Mouse (Mus musculus) liver, embryonic 16.5 days (tissue): ENCODE results near the gene Gba. TPM values are rescaled to one million over a fixed set of nuclear protein-coding genes. Genes with fewer than 3 reads are reported as not detected.
A peak's percentile ranks its signal among the peaks of the same experiment; 100 is the strongest.

Source experiments
- ATAC-seq: fragments of 200-750 bp; cut with Nextera tagmentation; 2 replicates; pipeline ENCODE4 v1.8.0; 2017; ENCODE audit warnings: low read depth, mild to moderate bottlenecking, moderate number of reproducible peaks, moderate library complexity
- H3K27ac ChIP-seq: fragments of 300-500 bp; sonication (generic); 2 replicates; pipeline ENCODE4 v1.5.1; 2014; ENCODE audit warnings: mild to moderate bottlenecking, low read length
- H3K27me3 ChIP-seq: fragments of 300-500 bp; sonication (generic); 2 replicates; pipeline ENCODE4 v1.6.1; 2014; ENCODE audit warnings: low read depth, low read length, mixed read lengths; ENCODE audit not compliant: control insufficient read depth, insufficient read depth
- H3K36me3 ChIP-seq: fragments of 300-500 bp; sonication (generic); 2 replicates; pipeline ENCODE4 v1.6.1; 2014; ENCODE audit warnings: mild to moderate bottlenecking; ENCODE audit not compliant: control insufficient read depth, insufficient read depth
- H3K4me1 ChIP-seq: fragments of 300-500 bp; sonication (generic); 2 replicates; pipeline ENCODE4 v1.6.1; 2014; ENCODE audit warnings: low read depth, low read length, mixed read lengths; ENCODE audit not compliant: control insufficient read depth
- H3K4me2 ChIP-seq: fragments of 300-500 bp; sonication (generic); 2 replicates; pipeline ENCODE4 v1.6.1; 2014; ENCODE audit warnings: low read depth, low read length, mixed read lengths
- H3K4me3 ChIP-seq: fragments of 300-500 bp; sonication (generic); 2 replicates; pipeline ENCODE4 v1.5.1; 2014; ENCODE audit warnings: low read depth, mild to moderate bottlenecking, low read length
- H3K9ac ChIP-seq: fragments of 300-500 bp; sonication (generic); 2 replicates; pipeline ENCODE4 v1.6.1; 2014; ENCODE audit warnings: low read depth, low read length
- H3K9me3 ChIP-seq: fragments of 300-500 bp; sonication (generic); replicated peaks from 2 replicates; pipeline ENCODE4 v1.6.1; 2016; ENCODE audit warnings: low read length; ENCODE audit not compliant: control insufficient read depth
- WGBS: fragments of 180-500 bp; shearing (Covaris S2); extraction: QIAGEN DNeasy Blood & Tissue Kit; methylation state at CpG from one replicate; pipeline ENCODE4 v1.1.7; 2014; ENCODE audit not compliant: insufficient replicate concordance; 5-methylcytosine and 5-hydroxymethylcytosine counted together
- polyA plus RNA-seq: library from polyadenylated mRNA; unstranded; fragments of >200 nt; fragmentation: Nextera tagmentation; extraction: Ambion mirVana; gene quantifications from 2 replicates; pipeline ENCODE4 v1.2.1, GENCODE M21; 2015

Gba gene
- polyA plus RNA-seq, 1 experiment from 2014 or later: 27.5 TPM

DNA sequence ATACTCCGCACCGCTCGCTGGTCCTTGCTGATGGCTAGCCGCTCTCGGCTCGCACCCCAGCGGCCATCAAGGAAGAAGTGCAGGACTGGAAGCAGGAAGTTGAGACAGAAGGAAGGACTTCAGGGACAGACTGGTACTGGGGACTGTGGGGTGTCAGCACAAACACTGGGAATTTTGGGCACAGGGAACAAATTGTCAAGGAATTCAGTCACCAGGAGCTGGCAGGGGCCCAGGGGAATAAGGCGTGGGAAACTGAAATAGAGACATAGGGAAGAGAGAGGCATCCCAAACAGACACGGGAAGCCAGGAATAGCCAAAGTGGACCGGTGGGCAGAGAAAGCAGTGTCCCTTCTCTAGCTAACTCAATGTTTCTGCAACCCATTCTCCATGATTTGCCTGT is 33.8 kb downstream of the Gba start:
- H3K36me3 ChIP-seq: no peaks in the 10 kb centered on the region
- H3K27ac ChIP-seq: no peak overlapping the region
- H3K9ac ChIP-seq: no peak overlapping the region
- no peak overlapping the region for H3K4me2 ChIP-seq
- no peak for ATAC-seq
- peaks cover 3% of the 10 kb centered on the region; the same call in 1 of the 2 replicates for H3K4me1 ChIP-seq
- 78% methylated on average over 10 of the region's 10 CpGs for WGBS
- no peaks in the 10 kb centered on the region for H3K9me3 ChIP-seq
- H3K27me3 ChIP-seq: peaks cover 3% of the 10 kb centered on the region
- H3K4me3 ChIP-seq: no peak overlapping the region

- Histone ChIP-seq H3K4me1 (peaks cover 3% of the 10 kb centered on the region; the same call in 1 of the 2 replicates), H3K27me3 (peaks cover 3% of the 10 kb centered on the region), H3K4me2 (no peak overlapping the region), H3K4me3 (no peak overlapping the region), H3K36me3 (no peaks in the 10 kb centered on the region), H3K27ac (no peak overlapping the region), H3K9me3 (no peaks in the 10 kb centered on the region), H3K9ac (no peak overlapping the region)
- no peak for ATAC-seq
- 75% methylated on average over 21 of the region's 21 CpGs for WGBS
These were observed 35.0 kb downstream of the Gba start for GRCm38 (mm10) chr3:89237682-89238081.

- no peaks in the 10 kb centered on the region for H3K36me3 ChIP-seq
- WGBS: 52% methylated on average over 12 of the region's 12 CpGs
- no peak overlapping the region for H3K4me2 ChIP-seq
- no peak overlapping the region for H3K27ac ChIP-seq
- no peaks in the 10 kb centered on the region for H3K9me3 ChIP-seq
- H3K9ac ChIP-seq: no peak overlapping the region
- no peak overlapping the region for H3K4me3 ChIP-seq
- ATAC-seq: no peak
- H3K4me1 ChIP-seq: peaks cover 6% of the 10 kb centered on the region
- H3K27me3 ChIP-seq: peaks cover 3% of the 10 kb centered on the region
These were observed 35.8 kb downstream of the Gba start for GRCm38 (mm10) chr3:89238494-89238893.

DNA sequence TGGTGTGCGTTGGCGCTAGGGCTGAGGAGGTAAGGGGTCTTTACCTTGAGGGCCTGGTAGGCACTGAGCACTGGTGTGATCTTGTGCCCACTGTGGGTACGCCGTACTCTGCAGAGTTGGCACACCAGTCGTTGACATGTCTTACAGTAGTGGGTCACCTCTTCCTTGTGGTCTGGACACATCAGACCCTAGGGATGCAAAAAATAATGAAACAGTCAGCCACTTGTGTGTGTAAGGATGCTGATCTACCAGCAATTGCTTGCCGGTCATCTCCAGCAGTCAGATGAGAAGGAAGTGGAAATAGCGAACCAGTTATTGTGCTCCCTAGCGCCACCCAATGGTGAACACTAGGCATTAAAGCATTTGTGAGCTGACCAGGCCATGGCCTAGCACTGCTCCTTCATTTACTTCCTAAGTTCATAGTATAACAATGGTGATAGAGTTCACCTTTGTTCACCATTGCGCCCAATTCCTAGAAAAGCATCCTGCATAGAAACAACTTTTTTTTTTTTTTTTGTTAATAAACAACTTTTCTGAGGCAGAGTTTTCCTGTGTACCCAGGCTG is 39.7 kb downstream of the Gba start:
- Histone ChIP-seq H3K9me3 (no peaks in the 10 kb centered on the region), H3K27me3 (peaks cover 20% of the 10 kb centered on the region), H3K36me3 (no peaks in the 10 kb centered on the region), H3K4me3 (no peak overlapping the region), H3K4me2 (no peak overlapping the region), H3K9ac (no peak overlapping the region), H3K4me1 (peaks cover 26% of the 10 kb centered on the region), H3K27ac (no peak overlapping the region)
- WGBS: 55% methylated on average over 9 of the region's 9 CpGs
- ATAC-seq: no peak

- 19% methylated on average over 14 of the region's 14 CpGs for WGBS
- Histone ChIP-seq H3K36me3 (no peaks in the 10 kb centered on the region), H3K9me3 (no peaks in the 10 kb centered on the region), H3K4me1 (peaks cover 23% of the 10 kb centered on the region), H3K27ac (no peak overlapping the region), H3K27me3 (peaks cover 20% of the 10 kb centered on the region), H3K4me2 (no peak overlapping the region), H3K9ac (no peak overlapping the region), H3K4me3 (no peak overlapping the region)
- 0 out of 2 replicates have a peak, but pooled peaks have one; percentile 17 for ATAC-seq
These were observed 40.9 kb downstream of the Gba start for GRCm38 (mm10) chr3:89243609-89244008.

DNA sequence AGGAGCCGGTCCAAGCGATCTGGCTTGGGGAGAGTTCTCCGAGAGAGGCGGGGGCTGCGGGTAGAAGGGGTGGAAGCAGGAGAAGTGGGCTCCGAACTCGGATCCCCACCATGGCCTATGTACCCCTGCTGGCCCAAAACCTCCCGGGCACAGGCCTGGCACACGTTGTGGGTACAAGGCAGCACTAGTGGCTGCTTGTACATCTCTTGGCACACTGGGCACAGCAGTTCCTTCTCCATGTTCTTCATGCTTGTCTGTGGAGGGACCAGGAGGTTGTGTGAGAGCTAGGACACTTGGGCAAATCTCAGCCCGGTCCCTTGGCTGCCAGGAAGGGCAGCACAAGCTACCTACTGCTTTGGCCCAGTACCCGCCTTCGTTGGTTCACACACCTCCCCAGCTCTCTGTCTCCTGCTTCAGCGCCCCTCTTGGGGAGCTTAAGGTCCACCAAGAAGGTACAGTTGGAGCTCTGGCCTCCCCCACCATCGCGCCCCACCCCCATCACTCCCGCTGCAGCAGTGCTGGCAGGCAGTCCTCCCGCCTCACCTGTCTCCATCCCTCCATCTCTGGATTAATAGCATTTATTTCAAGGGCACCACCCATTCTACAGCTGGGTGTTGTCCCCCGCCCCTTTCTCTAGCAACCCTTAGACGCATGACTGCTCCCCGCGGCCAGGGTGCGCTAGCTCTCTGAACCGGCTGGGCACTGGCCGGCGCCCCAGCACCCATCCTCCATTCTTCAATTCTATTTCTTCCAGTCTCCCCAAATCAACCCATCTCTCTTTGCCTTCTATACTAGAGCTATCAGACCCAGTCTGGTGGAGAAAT is 41.6 kb downstream of the Gba start:
- no peaks in the 10 kb centered on the region for H3K36me3 ChIP-seq
- no peak overlapping the region for H3K9ac ChIP-seq
- 21% methylated on average over 25 of the region's 25 CpGs for WGBS
- peaks cover 20% of the 10 kb centered on the region for H3K27me3 ChIP-seq
- H3K4me3 ChIP-seq: no peak overlapping the region
- no peaks in the 10 kb centered on the region for H3K9me3 ChIP-seq
- ATAC-seq: no peak
- H3K4me2 ChIP-seq: peak overlapping the region; percentile 26; the same call in 1 of the 2 replicates
- no peak overlapping the region for H3K27ac ChIP-seq
- peaks cover 23% of the 10 kb centered on the region for H3K4me1 ChIP-seq

GRCm38 (mm10) chr3:89244982-89245687 is 42.4 kb downstream of the Gba start:
- no peaks in the 10 kb centered on the region for H3K36me3 ChIP-seq
- H3K4me3 ChIP-seq: no peak overlapping the region
- H3K27me3 ChIP-seq: peaks cover 20% of the 10 kb centered on the region
- peaks cover 23% of the 10 kb centered on the region for H3K4me1 ChIP-seq
- ATAC-seq: no peak
- H3K9ac ChIP-seq: no peak overlapping the region
- no peak overlapping the region for H3K27ac ChIP-seq
- H3K9me3 ChIP-seq: no peaks in the 10 kb centered on the region
- under 1% methylated on average over 21 of the region's 26 CpGs for WGBS
- peak overlapping the region; percentile 26 for H3K4me2 ChIP-seq

- peak within 1 kb of the TSS; percentile 68 for H3K9ac ChIP-seq
- ATAC-seq: 0 out of 2 replicates have a peak, but pooled peaks have one; percentile 3
- no peaks in the 10 kb centered on the region for H3K9me3 ChIP-seq
- no peaks in the 10 kb centered on the region for H3K36me3 ChIP-seq
- H3K27ac ChIP-seq: peak within 1 kb of the TSS; percentile 41; the same call in 1 of the 2 replicates
- H3K4me3 ChIP-seq: peak within 1 kb of the TSS; percentile 68
- H3K4me2 ChIP-seq: peak within 1 kb of the TSS; percentile 88
- peaks cover 20% of the 10 kb centered on the region for H3K27me3 ChIP-seq
- H3K4me1 ChIP-seq: peaks cover 25% of the 10 kb centered on the region
- 6% methylated on average over 20 of the region's 20 CpGs for WGBS
These were observed 43.0 kb downstream of the Gba start, which contains the start of gene Krtcap2 for GRCm38 (mm10) chr3:89245688-89246171. TSS of gene Krtcap2 (plus strand) at chr3:89245966.
